Mouse (Mus musculus) mature B cell (primary cell): ENCODE results near the gene Btbd9.

Source experiments
- in situ Hi-C: fragments of 300-500 bp; cut with MboI; formaldehyde crosslinking; loops from 2 replicates; pipeline ENCODE4 v1.14.3; 2019

Gene Btbd9

DNA sequence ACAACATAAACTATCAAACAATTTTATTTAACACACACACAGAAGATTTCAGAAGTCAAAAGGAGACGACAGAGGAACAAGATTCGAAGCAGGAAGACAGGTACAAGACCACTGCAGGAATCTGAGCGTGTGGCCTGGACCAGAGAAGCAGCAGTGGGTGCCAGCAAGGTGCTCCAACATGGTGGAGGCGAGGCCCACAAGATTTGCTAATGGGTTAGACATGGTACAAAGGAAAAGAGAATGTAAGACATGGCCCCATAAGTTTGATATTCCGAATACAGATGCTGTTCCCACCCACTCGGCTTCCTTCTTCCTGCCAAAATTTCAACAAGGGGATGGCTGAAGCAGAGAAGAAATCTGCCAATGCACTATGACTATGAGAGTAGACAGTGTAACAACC, 94.5 kb downstream of the Btbd9 start:
- in situ Hi-C loops, result no loop called here

DNA sequence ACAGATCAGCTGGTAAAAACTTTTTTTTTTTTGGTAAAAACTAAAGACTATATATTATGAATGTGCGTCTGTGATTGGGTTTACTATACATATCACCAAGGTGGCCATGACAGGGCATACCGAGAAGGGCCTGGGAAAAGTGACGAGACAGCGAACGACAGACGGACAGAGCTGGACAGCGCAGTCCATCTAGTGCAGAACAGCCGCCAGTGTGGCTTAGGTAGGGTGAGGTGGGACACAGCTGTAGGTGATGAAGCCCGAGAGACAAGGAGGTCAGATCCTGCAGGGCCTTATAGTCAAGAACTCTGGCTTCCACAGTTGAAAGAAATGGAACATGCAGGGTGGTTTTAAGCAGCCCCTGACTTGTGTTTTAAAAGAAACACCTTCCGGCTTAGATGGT, 94.9 kb downstream of the Btbd9 start:
- in situ Hi-C loops, result no loop called here

DNA sequence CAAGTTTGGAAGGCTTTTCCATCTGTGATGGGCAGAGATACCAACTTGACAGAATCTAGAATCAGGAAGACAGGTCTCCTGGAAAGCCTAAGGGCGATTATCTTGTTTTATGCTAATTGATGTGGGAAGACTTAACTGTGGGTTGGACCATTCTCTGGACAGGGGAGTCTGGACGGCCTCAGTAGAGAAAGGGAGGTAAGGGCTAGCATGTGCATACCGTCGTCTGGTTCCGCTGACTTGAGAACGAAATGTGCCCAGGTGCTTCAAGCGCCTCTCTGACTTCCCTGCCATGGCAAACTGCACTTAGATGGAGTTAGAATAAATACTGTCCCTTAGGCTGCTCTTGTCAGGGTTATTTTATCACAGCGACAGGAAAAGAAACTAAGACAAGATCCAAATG, 95.9 kb downstream of the Btbd9 start:
- in situ Hi-C loops, result no loop called here

DNA sequence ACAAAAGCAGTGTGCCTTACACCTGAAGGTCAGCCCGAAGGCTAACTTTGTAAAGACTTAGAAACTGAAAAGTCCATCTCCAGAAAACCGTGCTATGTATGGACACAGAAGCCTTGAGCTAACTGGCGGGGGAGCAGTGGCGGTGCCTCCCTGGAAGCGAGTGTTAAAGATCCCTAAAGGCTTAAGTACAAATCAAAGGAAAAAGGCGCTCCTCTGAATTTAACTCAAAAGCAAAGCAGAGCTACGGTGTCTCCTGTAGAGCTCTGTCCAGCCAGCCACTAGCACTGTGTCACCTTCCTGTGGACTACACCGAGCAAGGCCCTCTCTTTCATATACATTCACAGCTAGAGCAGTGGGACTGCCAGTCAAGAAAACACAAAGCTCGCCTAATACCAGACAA, 98.1 kb downstream of the Btbd9 start:
- in situ Hi-C loops, result no loop called here

DNA sequence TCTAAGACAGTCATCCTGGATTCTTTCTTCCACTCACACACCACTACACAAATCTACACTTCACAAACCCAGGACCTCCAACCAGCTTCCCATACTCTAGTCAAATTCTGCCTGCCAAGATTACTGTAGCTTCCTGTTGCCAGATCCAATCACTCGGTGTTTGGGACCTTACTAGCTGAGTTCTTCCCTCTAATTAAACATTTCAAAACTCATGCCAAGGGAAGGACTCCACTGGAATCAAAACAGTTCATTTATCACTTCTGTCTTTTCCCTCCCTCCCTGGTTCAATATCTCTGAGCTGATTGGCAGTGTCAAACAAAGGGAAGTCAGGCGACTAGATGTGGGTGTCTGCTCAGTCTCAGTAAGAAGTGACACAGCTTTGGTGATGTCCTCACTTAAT, 101.7 kb downstream of the Btbd9 start:
- in situ Hi-C loops, result no loop called here

DNA sequence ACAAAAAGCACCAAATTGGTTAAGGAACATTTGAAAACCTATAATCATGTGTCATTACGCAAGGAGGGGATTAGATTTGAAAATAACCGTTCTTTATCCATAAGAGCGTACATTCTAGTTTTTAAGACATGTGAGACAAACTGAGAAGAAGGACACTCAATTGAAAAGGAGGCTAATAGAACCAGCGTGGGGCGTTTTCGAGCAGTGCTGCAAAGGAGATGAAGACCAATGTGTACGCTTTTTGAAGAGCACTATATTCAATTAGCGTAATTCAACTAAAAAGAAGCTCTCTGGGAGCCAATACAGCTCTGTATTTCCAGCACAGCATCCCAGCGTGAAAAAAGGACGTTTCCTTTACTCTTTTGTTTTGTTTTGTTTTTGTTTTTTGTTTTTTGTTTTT, 103.5 kb downstream of the Btbd9 start:
- in situ Hi-C loops, result no loop called here

DNA sequence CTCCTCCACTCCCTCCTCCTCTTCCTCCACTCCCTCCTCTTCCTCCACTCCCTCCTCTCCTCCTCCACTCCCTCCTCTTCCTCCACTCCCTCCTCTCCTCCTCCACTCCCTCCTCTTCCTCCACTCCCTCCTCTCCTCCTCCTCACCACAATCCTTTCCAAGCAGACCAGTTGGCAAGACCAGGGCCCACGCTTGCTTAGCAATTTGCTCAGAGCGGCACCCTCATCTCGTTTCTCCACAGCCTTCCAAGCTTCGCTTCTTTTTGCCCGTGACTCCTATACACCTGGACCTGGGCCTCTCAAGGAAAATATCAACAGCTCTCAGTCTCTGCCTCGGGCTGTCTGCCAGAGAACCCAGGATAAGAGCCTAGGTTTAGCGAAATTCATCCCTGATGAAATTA, 104.8 kb downstream of the Btbd9 start:
- in situ Hi-C loops, result no loop called here

DNA sequence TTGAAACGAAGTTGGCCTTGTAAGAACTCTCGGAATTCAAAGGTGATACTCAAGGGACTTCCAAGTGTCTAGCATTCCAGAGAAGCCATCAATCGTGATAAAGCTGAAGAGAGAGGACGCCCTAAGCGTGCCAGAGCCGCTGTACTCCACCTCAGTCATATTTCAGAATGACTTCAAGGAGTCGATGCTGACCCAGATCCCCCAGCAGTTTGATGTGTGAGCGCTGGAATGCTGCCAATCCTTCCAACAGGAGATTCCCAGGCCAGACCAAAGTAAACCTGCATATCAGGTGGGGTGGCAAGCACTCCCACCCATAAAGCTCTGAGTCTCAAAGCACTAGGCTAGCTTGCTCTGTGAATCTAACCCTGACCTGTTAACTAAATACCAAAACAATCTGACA, 105.5 kb downstream of the Btbd9 start:
- in situ Hi-C loops, result no loop called here

DNA sequence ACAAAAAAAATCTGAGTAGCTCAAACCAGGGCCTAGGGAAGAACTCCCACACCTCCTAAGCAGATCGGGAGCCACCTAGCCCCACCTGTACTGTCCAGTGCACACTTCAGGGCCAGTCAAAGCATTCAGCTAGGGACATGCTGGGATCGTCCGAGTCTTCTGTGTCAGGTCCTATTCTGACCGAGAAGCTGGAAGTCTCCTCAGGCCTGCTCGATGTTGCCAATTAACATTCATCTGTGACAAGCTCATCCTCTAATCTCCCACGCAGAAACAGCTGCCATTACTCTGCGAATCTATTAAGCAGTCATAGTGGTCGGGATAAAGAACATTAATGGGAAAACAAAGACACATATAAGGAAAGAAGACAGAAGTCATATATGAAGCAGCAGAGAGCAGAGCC, 106.0 kb downstream of the Btbd9 start:
- in situ Hi-C loops, result no loop called here

DNA sequence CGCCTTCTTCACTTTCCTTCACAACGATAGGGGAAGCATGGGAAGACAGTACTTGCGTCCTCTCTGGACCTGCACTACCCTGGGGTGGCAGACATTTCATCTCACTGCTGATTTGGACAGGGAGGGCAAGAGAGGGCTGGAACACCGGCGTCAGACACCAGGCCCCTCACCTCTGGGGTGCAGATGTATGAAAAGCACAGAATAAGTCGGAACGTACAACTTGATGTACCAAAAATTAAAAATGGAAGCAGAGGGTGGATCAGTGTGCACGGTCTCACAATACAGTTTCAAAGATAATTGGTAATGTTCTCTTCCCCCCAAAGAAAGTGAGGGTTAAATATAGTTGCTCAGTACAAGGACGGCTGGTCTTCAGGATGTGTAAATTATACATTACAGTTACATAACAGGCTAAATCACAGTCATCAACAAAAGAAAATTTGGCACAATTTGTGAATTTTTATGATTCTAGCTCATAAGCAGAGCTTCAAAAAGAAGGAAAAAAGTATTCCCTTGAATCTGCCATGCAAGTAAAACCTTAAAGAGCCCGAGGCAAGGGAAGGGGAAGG, 106.7 kb downstream of the Btbd9 start:
- in situ Hi-C loops, result no loop called here

DNA sequence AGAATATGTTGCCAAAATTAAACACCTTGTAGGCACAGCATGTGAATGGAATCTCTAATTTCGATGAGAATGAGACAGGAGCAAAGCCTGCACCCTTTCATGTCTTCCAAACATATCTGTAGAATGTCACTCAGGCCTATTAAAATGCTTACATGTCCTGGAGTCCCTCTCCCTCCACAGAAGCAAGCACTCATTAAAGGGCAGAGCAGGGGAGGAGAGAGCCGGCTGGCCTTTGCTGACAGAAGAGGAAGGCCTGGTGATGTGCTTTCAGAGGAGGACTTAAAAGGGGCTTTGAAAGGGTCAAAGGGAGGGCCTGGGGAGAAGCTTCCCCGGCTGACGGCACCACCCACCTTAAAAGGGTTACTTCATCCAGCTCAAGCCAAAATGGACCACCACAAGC, 107.9 kb downstream of the Btbd9 start:
- in situ Hi-C loops, result no loop called here

DNA sequence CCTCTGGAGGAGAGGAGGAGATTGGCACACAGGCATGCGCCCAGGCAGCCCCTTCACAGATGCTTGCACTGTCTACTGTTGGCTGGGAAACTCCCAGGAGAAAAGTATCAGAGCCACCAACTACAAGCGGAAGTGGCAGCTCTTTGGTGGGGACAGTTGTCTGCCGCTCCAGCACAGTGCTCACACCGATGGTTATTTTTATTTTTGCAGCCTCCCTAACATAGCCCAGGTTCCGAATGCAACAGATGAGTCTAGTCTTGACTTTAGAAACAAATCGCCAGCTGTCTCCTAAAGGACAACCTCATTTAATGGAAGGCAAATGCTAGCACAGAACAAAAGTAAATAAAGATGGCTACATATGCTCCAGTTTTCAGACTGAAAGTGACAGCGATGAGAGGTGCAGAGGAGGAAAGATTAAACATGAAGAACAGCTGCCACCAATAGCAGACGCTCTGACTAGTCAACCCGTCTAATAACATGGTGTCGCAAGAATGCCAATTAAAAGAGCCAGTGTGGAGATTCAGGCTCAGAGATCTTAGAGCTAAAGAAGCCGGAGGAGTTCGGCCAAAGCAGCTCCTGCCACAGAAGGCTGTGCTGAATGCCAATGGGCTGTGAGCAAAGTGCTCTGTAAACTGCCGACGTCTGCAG, 108.6 kb downstream of the Btbd9 start:
- in situ Hi-C loops, result no loop called here

DNA sequence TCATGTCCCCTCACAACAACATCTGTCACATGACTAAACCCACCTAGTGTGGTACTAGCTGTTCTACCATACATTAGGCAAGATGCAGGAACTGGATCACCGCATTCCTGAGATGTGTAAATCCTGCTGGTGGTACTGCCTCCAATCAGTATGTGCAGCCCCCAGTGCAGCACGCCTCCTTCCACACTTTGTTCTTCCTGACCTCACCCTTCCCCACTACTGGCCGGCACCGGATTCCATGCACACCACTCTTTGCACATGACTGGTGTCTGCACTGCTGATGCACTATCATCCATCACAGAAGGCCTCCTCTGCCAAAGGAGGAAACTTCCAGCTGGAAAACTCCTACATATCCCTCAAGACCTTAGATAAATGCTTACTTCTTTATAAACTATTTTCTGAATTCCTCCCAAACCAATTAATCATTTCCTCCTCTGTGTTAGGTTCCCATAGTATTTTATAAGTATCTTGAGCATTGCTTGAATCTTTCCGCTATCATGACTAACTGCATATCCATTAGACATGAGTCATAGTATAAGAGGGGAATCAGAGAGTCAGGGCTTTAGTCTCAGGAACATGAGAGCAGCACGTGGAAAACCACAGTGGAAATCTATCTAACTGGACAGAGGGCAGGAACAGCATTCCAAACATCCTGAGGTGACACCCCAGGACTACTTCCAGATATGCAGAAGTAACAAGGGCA, 111.1 kb downstream of the Btbd9 start:
- in situ Hi-C loops, result no loop called here

DNA sequence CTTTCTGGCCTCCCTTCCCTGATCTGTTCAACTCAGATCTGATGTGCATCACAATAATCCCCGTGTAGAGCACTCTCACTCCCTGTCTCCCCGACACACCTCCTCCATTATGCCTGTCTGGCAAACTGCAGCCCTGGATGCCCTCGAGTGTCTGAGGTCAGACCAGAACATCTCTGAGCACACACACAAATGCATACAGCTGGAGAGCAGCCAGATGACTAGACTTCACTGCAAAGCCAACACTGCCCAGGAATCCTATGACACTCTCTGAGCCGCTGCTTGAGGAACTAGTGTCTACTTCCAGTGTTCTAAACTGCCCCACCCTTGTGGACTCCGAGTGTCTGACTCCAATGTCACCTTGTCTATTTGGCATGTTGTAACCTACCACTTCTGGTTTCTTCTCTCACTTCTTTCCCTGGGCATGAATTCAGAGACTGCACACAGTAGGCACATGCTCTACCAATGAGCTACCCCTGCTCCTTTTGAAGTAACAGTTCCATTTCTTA, 112.0 kb downstream of the Btbd9 start:
- in situ Hi-C loops, result no loop called here

DNA sequence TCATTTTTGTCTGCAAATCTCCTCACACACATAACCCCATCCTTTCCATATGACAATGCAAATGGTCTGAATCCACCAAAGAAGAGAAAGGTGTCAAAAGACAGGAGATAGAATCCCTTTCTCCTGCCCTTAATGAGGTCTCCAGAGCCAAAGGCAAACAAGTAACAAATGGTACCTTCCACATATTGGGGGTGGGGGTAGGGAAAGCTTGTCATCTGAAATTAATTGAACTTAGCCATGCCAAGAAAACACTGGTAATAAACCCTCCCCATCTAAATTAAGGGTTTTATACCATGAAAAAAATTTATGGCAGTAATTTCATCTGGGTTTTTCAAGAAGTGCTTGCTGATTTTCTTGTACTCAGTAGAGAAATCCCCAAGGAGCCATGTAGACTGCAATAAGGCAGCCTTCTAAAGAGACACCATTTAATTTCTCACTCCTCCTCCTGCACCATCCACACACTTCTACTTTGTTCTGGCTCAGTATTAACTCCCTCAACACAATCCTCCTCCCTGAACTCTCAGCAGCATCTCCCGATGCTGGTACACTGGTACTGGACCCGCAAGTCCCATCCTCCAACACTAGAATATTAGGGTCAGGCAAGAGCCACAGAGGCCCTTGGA, 115.5 kb downstream of the Btbd9 start:
- in situ Hi-C loops, result no loop called here

DNA sequence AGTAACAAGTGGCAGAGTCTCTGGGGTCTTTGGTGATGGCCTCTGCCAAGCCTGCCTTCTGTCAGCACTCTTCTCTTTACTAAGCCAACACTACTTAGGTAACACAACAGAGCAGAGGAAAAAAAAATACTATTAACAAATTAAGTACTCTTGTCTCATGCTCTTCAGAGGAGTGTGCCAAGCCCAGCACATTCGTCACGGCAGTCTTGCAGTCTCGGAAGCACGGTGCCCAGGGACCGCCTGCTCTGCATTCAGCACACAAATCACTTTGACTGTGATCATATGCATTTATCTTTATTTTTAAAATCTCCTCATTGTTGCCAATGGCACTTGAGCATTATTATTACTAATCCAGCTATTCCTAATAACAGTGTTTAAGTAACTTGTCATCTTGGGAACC, 116.6 kb downstream of the Btbd9 start:
- in situ Hi-C loops, result no loop called here

DNA sequence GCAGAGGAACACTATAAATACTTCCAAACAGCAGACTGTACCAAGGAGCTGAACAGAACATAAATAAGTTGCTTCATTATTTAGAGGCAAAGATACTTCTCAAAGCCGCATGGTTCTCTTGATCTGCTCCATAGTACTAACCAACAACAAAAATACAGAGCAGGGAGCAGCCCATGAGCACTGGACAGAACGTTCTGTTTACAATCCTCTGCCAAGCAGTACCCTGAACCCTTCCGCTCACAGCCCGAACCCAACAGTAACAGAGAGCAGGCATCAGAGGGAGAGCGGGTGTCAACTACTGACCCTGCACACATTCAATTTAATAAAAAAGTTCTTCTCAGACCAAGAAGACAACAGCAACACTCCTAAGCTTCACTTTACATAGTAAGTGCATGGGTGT, 117.4 kb downstream of the Btbd9 start:
- in situ Hi-C loops, result no loop called here

DNA sequence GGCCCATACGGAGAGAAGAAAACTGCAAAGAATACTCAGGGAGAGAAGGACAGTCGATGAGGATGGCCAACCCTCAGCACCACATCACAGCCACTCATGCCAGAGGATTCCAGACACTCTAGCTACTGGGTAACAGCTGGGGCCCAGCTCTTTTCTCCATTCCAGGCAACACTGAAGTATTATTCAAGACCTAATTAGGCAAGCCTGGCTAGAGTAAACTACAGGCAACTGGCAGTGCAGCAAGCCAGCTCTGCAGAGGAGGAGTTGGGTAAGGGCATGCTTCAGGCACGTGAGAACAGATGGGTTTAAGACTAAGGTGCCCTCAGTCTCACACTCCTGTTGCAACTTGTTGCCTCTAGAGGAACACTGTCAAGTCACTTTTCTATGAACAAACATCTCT, 118.0 kb downstream of the Btbd9 start:
- in situ Hi-C loops, result no loop called here

DNA sequence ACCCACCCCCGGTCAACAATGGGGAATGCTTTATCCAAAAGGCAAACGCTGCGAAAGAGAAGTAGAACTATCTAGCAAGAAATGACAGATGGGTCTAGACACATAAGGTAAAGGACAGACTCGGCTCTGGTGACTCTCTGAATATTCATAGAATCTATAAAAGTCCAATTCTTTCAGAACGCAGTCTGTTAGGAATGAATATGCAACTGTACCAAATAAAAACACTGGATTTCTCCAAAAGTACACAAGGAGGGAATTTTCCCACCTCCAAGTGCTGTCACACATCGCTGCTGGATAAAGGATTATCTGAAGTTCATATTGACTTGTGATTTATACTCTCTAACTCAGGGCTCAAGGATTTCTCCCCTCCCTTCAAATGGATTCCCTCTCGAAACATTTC, 118.8 kb downstream of the Btbd9 start:
- in situ Hi-C loops, result no loop called here

DNA sequence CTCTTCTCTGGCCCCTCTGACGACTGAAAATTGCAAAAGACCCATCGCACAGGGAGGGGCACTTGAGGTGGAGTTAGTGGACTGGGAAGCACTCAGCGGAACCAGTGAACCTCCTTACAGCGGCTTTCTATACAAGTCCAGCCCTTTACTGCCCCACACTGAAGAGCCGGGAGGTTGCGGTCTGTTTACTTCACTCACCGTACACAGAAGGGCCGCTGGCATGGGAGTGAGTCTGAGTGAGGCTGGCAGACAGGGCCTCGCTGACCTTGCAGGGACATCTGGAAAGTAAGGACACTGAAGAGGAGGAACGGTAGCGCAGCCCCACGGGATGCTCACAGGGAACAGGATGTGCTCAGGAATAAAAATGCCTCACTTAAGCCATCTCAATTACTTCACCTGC, 120.0 kb downstream of the Btbd9 start:
- in situ Hi-C loops, result no loop called here

DNA sequence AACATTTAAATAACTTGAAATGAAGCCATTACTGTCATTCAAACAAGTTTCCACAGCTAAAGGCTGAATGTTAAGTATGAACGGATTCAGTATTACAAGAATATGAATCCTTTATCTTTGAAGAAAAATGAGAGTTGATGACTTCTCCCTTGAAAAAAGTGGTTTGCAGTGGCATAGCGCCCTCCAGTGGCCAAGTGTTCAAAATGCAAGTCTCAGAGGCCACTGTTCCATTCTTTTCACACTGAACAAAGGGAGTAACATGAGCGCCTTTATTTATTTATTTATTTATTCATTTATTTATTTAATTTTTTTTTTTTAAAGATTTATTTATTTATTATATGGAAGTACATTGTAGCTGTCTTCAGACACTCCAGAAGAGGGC, 121.4 kb downstream of the Btbd9 start:
- in situ Hi-C loops, result no loop called here

DNA sequence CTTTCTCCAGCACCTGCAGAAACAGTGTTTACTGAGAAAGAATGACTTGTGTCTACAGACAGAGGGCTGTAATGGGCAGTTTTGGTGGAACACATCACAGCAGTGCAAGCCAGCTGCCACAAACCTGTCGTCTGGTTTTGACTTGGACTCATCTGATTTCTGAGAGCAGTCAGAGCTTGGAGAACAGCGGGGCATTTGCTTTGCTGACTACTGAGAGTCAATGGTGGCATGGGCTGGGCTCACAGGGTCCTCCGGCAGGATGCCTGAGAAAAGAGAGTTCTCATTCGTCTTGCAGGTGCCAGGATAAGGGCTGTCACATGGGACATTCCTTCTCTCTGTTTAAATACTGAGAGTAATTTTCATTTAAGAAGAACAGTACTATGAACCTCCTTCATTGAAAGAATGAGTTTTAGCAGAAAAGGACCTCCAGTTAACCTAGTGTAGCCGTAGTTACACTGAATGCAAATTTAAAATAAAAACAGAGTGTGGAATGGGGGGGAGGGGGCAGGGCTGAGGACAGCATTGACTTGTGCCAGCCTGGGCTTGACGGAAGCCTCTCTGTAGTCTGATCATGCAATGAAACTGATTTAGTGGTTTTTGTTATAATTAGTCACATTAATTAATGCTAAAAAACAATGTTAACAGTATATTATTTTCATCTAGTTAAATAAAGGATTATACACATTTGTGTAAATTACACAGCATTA, 122.0 kb downstream of the Btbd9 start:
- in situ Hi-C loops, result no loop called here
